Mouse (Mus musculus) bone marrow, adult 2 months (tissue): ENCODE results near the gene Olfr543. TPM values are rescaled to one million over a fixed set of nuclear protein-coding genes. Genes with fewer than 3 reads are reported as not detected.

Experiments used
- H3K27ac ChIP-seq: fragments of 200-500 bp; 2 replicates; pipeline ENCODE4 v1.5.1; 2012; ENCODE audit warnings: low read depth, mild to moderate bottlenecking, control low read depth, inconsistent platforms, low read length; ENCODE audit not compliant: control insufficient read depth, poor library complexity, insufficient read depth
- H3K4me1 ChIP-seq: fragments of 200-500 bp; 2 replicates; pipeline ENCODE4 v1.6.1; 2011; ENCODE audit warnings: low read length; ENCODE audit not compliant: control insufficient read depth, insufficient read depth
- H3K4me3 ChIP-seq: fragments of 200-500 bp; replicated peaks from 2 replicates; pipeline ENCODE3; 2011; ENCODE audit warnings: mild to moderate bottlenecking, low read depth, low read length, control low read depth; ENCODE audit not compliant: control insufficient read depth
- CTCF ChIP-seq: fragments of 200-500 bp; IDR thresholded peaks from 2 replicates; pipeline ENCODE4 v1.5.1; 2011; ENCODE audit warnings: low read length, control low read depth; ENCODE audit not compliant: control insufficient read depth, insufficient read depth
- POLR2A ChIP-seq: fragments of 200-500 bp; IDR thresholded peaks from 2 replicates; pipeline ENCODE4 v1.6.1; 2011; ENCODE audit warnings: low read depth, mild to moderate bottlenecking, control low read depth, low read length, borderline replicate concordance; ENCODE audit not compliant: control insufficient read depth
- WGBS: fragments of 180-500 bp; shearing (Covaris S2); methylation state at CpG from one replicate; pipeline ENCODE4 v1.1.7; 2018; 5-methylcytosine and 5-hydroxymethylcytosine counted together
- polyA plus RNA-seq: library from polyadenylated mRNA; stranded (reverse); fragments of >200 nt; gene quantifications from 2 replicates; pipeline ENCODE4 v1.2.4, GENCODE M21; 2011; ENCODE audit warnings: low replicate concordance; ENCODE audit not compliant: missing spikeins, insufficient read depth, insufficient read length

The Olfr543 gene
- polyA plus RNA-seq, 1 experiment: not detected

DNA sequence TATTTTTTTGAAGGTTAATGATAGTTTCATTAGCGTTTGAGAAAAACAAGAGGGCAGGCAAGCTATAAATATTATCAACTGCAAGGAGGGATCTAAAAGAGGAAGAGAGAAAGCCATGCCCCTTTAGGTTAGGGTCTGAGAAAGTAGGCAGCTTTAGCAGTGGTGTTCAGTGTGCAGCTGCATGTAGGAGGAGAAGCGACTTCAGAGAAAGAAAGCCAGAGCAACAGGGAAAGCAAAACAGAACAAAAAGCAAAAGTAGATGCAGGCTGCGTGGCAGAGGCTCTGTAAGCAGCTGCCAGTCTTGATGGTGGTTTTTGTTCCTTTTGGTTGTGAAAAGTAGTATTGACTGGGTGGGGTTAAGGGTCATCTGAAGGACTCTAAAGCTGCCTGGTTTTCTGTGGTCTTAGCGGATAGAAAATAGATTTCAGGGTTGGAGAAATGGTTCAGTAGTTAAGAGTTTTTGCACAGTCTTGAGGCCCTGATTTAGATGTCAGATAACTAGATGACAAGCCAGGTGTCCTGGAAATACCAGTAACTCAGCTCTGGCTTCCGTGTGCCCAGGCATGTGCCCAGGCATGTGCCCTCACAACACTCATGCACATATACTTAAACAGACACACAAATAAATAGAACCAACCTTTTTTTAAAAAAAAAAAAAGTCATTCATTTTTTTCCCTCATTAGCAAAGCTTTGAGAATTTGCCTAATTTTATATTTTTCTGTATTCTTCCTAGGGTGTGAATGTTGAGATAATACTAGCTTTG lies 22.7 kb downstream of the Olfr543 start:
- no peak overlapping the region for H3K27ac ChIP-seq
- 74% methylated on average over 5 of the region's 5 CpGs for WGBS
- TF ChIP-seq CTCF (no peak), POLR2A (no peak)

DNA sequence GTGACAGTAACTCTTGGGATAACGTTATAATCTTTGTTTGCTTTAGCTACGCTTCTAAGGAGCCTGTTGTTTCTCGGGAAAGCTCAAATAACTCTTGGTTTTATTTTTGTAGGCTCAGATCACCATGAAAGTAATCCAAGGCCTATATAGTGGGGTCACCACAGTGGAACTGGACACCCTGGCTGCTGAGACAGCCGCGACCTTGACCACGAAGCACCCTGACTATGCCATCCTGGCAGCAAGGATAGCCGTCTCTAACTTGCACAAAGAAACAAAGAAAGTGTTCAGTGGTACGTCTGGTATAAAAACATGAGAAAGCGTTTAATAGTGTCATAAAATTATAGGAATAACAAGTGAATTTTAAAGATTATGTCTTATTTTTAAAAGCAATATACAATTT lies 35.0 kb downstream of the Olfr543 start:
- TF ChIP-seq POLR2A (no peak), CTCF (no peak)
- WGBS: 94% methylated on average over 9 of the region's 9 CpGs
- no peak overlapping the region for H3K4me3 ChIP-seq
- H3K27ac ChIP-seq: no peak overlapping the region
- no peaks in the 10 kb centered on the region; the same call in 1 of the 2 replicates for H3K4me1 ChIP-seq

More for the DNA sequence above, 22.7 kb downstream of the Olfr543 start:
- H3K4me3 ChIP-seq: no peak overlapping the region
- H3K4me1 ChIP-seq: no peaks in the 10 kb centered on the region

DNA sequence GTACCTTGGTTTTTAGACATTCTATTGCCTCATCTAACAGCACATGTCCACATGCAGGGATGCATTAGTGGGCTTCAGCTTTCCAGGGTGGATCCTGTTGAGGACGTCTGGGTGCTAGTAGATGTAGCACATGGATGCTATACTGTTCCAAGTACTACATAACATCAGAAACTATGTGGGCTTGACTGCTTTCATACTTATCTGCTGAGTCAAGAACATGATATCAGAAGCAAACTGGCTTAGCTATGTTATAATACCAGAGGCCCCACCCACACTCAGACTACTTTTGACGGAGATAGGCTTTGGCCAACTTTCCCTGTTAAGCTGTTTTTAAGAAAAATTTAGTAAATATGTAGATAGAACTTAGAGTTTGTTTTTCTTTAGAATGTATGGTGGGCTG lies 37.2 kb downstream of the Olfr543 start:
- H3K4me3 ChIP-seq: peak overlapping the region; percentile 51
- WGBS: 62% methylated on average over 2 of the region's 2 CpGs
- TF ChIP-seq POLR2A (no peak), CTCF (no peak)

DNA sequence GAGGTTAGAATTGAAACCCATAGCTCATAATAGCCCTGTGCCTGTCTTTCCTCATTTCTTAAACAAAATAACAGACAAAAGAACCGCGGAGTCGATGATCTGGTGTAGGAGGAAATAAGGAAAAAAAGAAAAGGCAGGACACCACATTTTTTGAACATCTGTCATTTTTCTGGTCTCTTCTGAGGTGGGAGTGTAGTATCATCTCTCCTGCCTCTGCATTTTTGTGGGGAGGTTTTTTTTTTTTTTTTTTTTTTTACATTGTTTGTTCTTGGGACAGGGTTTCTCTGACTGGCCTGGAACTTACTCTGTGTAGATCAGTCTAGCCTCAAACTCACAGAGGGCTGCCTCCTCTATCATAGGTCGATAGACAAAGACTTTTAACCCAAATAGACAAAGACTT lies 39.0 kb downstream of the Olfr543 start:
- Histone ChIP-seq H3K4me1 (no peaks in the 10 kb centered on the region; the same call in 1 of the 2 replicates), H3K4me3 (peak overlapping the region; percentile 86), H3K27ac (no peak overlapping the region)
- WGBS: 0% methylated on average over 4 of the region's 4 CpGs
- TF ChIP-seq POLR2A (no peak), CTCF (no peak)

More for the DNA sequence above, 37.2 kb downstream of the Olfr543 start:
- no peaks in the 10 kb centered on the region; the same call in 1 of the 2 replicates for H3K4me1 ChIP-seq
- no peak overlapping the region for H3K27ac ChIP-seq

- H3K27ac ChIP-seq: peak within 1 kb of the TSS; percentile 49
- no peaks in the 10 kb centered on the region; the same call in 1 of the 2 replicates for H3K4me1 ChIP-seq
- H3K4me3 ChIP-seq: peak within 1 kb of the TSS; percentile 86
- peak; percentile 89; the same call in 1 of the 2 replicates for TF ChIP-seq POLR2A
- 0 out of 2 replicates have a peak, but pooled peaks have one; percentile 1 for TF ChIP-seq CTCF
- under 1% methylated on average over 54 of the region's 56 CpGs for WGBS
These were observed 39.7 kb downstream of the Olfr543 start, which contains the start of gene Rrm1 for GRCm38 (mm10) chr7:102441657-102442391. Rrm1 (plus strand) TSS chr7:102441695.

DNA sequence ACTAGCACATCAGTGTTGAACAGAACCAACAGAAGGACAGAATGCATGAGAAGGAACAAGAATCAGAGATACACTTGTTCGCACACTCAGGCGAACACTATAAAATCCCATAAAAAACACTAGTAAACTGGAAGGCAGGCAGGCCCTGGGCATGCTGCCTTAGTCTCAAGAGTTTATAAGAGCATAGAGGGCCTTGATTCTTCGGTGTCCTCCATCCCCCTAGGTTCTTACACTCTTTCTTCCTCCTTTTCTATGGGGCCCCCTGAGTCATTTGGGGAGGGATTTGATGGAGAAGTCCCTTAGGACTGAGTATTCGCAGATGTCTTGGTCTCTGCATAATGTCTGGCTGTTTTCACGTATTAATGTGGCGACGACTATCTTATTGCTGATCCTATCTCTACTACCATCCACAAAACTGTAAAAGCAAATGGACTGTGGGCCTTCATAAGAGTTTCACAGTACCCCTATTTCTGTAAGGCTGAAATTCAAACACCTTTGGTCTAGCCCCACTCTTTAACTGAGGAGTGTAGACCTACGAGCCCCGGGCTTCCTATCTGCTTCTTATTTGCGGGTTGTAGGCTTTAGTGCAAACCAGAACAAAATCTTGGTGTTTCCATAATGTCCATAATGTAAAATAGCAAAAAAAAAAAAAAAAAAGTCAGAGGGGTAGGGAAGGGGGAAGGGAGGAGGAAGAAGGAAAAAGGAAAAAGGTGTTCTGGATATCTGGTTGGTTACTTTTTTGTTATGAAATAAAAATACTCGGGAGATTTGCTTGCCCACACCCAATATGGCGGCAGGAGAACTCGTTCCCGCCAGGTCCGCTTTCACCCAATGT lies 40.4 kb downstream of the Olfr543 start:
- Histone ChIP-seq H3K27ac (no peak overlapping the region), H3K4me1 (no peaks in the 10 kb centered on the region; the same call in 1 of the 2 replicates), H3K4me3 (peak overlapping the region; percentile 86)
- 52% methylated on average over 15 of the region's 15 CpGs for WGBS
- no peak for TF ChIP-seq CTCF
- no peak for TF ChIP-seq POLR2A

GRCm38 (mm10) chr7:102434344-102434743 lies 47.1 kb downstream of the Olfr543 start:
- TF ChIP-seq CTCF (no peak), POLR2A (no peak)
- Histone ChIP-seq H3K27ac (no peak overlapping the region), H3K4me1 (no peaks in the 10 kb centered on the region), H3K4me3 (no peak overlapping the region)
- WGBS: 14% methylated on average over 2 of the region's 2 CpGs

Other genes starting within 250 kb of the Olfr543 start
- 89.0 and 95.2 TPM in 2 replicates for gene Rhog, start 225.6 kb downstream of the Olfr543 start, polyA plus RNA-seq
- gene Stim1, start 213.9 kb downstream of the Olfr543 start, polyA plus RNA-seq: 12.8 and 24.8 TPM in 2 replicates
- gene Rrm1, start 40.0 kb downstream of the Olfr543 start, polyA plus RNA-seq: 151 and 245 TPM in 2 replicates
- gene Olfr544, start 6.6 kb upstream of the Olfr543 start, polyA plus RNA-seq: not detected in 2 replicates
- gene Olfr545, start 17.9 kb upstream of the Olfr543 start, polyA plus RNA-seq: not detected in 2 replicates
- not detected in 2 replicates for gene Olfr547, start 53.1 kb upstream of the Olfr543 start, polyA plus RNA-seq
- gene Olfr548-ps1, start 59.2 kb upstream of the Olfr543 start, polyA plus RNA-seq: not detected in 2 replicates
- gene Olfr549, start 68.2 kb upstream of the Olfr543 start, polyA plus RNA-seq: not detected in 2 replicates
- gene Trim21, start 83.8 kb upstream of the Olfr543 start, polyA plus RNA-seq: 9.0 and 11.8 TPM in 2 replicates
- not detected in 2 replicates for gene Olfr550, start 89.8 kb upstream of the Olfr543 start, polyA plus RNA-seq
- gene Olfr551, start 110.2 kb upstream of the Olfr543 start, polyA plus RNA-seq: not detected in 2 replicates
- gene Olfr552, start 116.1 kb upstream of the Olfr543 start, polyA plus RNA-seq: not detected in 2 replicates
- not detected in 2 replicates for gene Olfr553, start 136.5 kb upstream of the Olfr543 start, polyA plus RNA-seq
- gene Olfr554, start 156.8 kb upstream of the Olfr543 start, polyA plus RNA-seq: 0.90 TPM in 1 of 2 replicates, not detected in the other
- not detected in 2 replicates for gene Olfr555, start 177.1 kb upstream of the Olfr543 start, polyA plus RNA-seq
- not detected in 2 replicates for gene Olfr556, start 183.2 kb upstream of the Olfr543 start, polyA plus RNA-seq
- gene Trim68, start 205.6 kb upstream of the Olfr543 start, polyA plus RNA-seq: 2.1 and 3.7 TPM in 2 replicates
- not detected in 2 replicates for gene Olfr557, start 214.2 kb upstream of the Olfr543 start, polyA plus RNA-seq
- gene Olfr558, start 220.5 kb upstream of the Olfr543 start, polyA plus RNA-seq: not detected in 2 replicates
- gene Olfr33, start 237.4 kb upstream of the Olfr543 start, polyA plus RNA-seq: not detected in 2 replicates
- gene Olfr559, start 245.8 kb upstream of the Olfr543 start, polyA plus RNA-seq: not detected in 2 replicates